Mouse (Mus musculus) neural tube, embryonic 15.5 days (tissue): ENCODE results near the gene Tmem135. TPM values are rescaled to one million over a fixed set of nuclear protein-coding genes. Genes with fewer than 3 reads are reported as not detected.
A peak's percentile ranks its signal among the peaks of the same experiment; 100 is the strongest.

Experiments used
- ATAC-seq: fragments of 200-750 bp; cut with Nextera tagmentation; 2 replicates; pipeline ENCODE4 v1.8.0; 2017; ENCODE audit warnings: mild to moderate bottlenecking, moderate TSS enrichment, moderate library complexity; ENCODE audit not compliant: low FRiP score
- H3K27ac ChIP-seq: fragments of 300-500 bp; sonication (generic); replicated peaks from 2 replicates; pipeline ENCODE4 v1.5.1; 2015; ENCODE audit warnings: mild to moderate bottlenecking, inconsistent platforms
- H3K27me3 ChIP-seq: fragments of 300-500 bp; sonication (generic); replicated peaks from 2 replicates; pipeline ENCODE4 v1.6.1; 2015; ENCODE audit warnings: inconsistent platforms
- H3K36me3 ChIP-seq: fragments of 300-500 bp; sonication (generic); 2 replicates; pipeline ENCODE4 v1.6.1; 2015; ENCODE audit warnings: inconsistent platforms
- H3K4me1 ChIP-seq: fragments of 300-500 bp; sonication (generic); 2 replicates; pipeline ENCODE4 v1.6.1; 2015; ENCODE audit warnings: inconsistent platforms
- H3K4me2 ChIP-seq: fragments of 300-500 bp; sonication (generic); 2 replicates; pipeline ENCODE4 v1.6.1; 2015; ENCODE audit warnings: inconsistent platforms, mild to moderate bottlenecking, moderate library complexity
- H3K4me3 ChIP-seq: fragments of 300-500 bp; sonication (generic); replicated peaks from 2 replicates; pipeline ENCODE4 v1.5.1; 2015; ENCODE audit warnings: mild to moderate bottlenecking, inconsistent platforms
- H3K9ac ChIP-seq: fragments of 300-500 bp; sonication (generic); replicated peaks from 2 replicates; pipeline ENCODE4 v1.6.1; 2015; ENCODE audit warnings: mild to moderate bottlenecking, inconsistent platforms
- H3K9me3 ChIP-seq: fragments of 300-500 bp; sonication (generic); replicated peaks from 2 replicates; pipeline ENCODE4 v1.6.1; 2016; ENCODE audit warnings: inconsistent platforms
- WGBS: fragments of 180-500 bp; shearing (Covaris S2); methylation state at CpG from one replicate; pipeline ENCODE4 v1.1.7; 2015; ENCODE audit warnings: mixed read lengths; 5-methylcytosine and 5-hydroxymethylcytosine counted together
- polyA plus RNA-seq: library from polyadenylated mRNA; unstranded; fragments of >200 nt; fragmentation: Nextera tagmentation; extraction: Ambion mirVana; gene quantifications from 2 replicates; pipeline ENCODE4 v1.2.1, GENCODE M21; 2015

The Tmem135 gene
- polyA plus RNA-seq, 1 experiment from 2014 or later = 29.0 TPM

DNA sequence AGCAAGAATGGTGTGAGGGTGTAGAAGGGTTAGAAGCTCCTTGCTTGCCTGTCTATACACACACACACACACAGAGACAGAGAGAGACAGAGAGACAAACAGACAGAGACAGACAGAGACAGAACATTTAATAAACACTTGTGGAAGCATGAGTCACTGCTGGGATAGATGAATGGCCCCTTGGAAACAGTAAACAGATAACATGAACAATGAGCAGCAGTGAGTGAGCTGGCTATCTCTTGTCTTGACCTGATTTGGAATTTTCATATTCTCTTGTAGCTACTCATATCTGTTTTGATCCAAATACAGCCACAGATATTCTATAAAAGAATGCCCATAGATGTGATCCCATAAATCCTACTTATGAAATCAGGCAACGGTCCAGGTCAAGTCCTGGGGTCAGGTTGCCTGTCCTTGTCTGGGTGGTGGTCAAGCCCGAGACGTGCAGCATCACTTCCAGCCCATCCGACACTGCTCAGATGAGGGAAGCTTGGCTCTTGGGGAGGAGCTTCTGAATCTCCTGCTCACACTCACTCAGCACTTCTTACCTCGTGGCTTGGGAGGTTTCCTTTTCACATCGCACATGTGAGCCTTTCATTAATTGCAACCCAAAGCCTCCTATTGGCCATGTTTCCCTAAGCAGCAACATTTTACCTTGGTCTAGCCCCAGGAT lies 32.3 kb downstream of the Tmem135 start:
- ATAC-seq = no peak
- no peaks in the 10 kb centered on the region for H3K4me1 ChIP-seq
- no peak overlapping the region for H3K4me3 ChIP-seq
- H3K36me3 ChIP-seq = no peaks in the 10 kb centered on the region
- H3K9me3 ChIP-seq = no peaks in the 10 kb centered on the region
- H3K27me3 ChIP-seq = no peaks in the 10 kb centered on the region
- H3K4me2 ChIP-seq = no peak overlapping the region
- 78% methylated on average over 6 of the region's 6 CpGs for WGBS
- no peak overlapping the region for H3K9ac ChIP-seq
- no peak overlapping the region for H3K27ac ChIP-seq

DNA sequence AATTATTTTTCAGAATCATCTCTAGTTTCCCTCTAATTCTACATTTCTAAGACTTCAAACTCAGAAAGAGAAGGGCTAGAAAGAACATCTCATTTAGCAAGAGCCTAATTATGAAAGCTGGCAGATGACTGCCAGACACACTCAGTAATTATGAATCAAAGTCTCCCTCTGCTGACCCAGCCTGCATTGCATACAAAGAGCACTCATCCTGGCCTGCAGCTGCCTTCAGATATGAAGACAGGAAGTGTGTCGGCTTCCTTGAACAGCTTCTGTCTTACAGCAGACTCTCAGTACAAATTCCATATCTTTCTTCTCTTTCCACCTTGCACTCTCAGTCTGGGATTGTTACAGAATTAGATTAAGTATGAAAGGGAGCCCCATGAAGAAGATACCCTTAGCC lies 33.1 kb downstream of the Tmem135 start:
- Histone ChIP-seq H3K9me3 (no peaks in the 10 kb centered on the region), H3K36me3 (no peaks in the 10 kb centered on the region), H3K4me2 (no peak overlapping the region), H3K27me3 (no peaks in the 10 kb centered on the region), H3K27ac (no peak overlapping the region), H3K9ac (no peak overlapping the region), H3K4me3 (no peak overlapping the region), H3K4me1 (no peaks in the 10 kb centered on the region)
- WGBS = 67% methylated on average over 1 of the region's 1 CpGs
- no peak for ATAC-seq

GRCm38 (mm10) chr7:89370086-89370485 lies 33.9 kb downstream of the Tmem135 start:
- Histone ChIP-seq H3K4me3 (no peak overlapping the region), H3K9me3 (no peaks in the 10 kb centered on the region), H3K4me2 (no peak overlapping the region), H3K27ac (no peak overlapping the region), H3K27me3 (no peaks in the 10 kb centered on the region), H3K36me3 (no peaks in the 10 kb centered on the region), H3K9ac (no peak overlapping the region), H3K4me1 (no peaks in the 10 kb centered on the region; the same call in 1 of the 2 replicates)
- no peak for ATAC-seq
- 88% methylated on average over 1 of the region's 1 CpGs for WGBS

DNA sequence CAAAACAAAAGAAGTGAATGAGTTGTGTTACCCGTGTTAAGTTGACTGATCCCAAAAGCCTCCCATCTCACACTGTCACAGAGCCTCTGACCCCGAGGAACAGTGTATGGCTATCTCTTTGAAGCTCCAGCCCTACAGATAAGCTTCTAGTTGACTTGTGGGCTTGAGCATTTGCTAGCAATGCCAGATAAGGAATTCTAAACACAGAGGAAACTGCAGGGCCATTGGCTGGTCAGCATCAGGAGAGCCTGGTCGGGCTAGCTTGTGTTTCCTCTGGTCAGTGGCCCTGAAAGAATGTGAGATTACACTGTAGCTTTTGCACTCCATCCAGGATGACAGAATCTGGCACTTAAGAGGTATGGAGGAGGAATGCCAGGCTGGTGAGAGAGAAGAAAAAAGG lies 36.4 kb downstream of the Tmem135 start:
- H3K4me1 ChIP-seq = no peaks in the 10 kb centered on the region; the same call in 1 of the 2 replicates
- WGBS = 59% methylated on average over 3 of the region's 3 CpGs
- no peaks in the 10 kb centered on the region for H3K36me3 ChIP-seq
- H3K27ac ChIP-seq = no peak overlapping the region
- no peak for ATAC-seq
- no peaks in the 10 kb centered on the region for H3K9me3 ChIP-seq
- no peak overlapping the region for H3K4me3 ChIP-seq
- no peaks in the 10 kb centered on the region for H3K27me3 ChIP-seq
- H3K4me2 ChIP-seq = no peak overlapping the region
- no peak overlapping the region for H3K9ac ChIP-seq

DNA sequence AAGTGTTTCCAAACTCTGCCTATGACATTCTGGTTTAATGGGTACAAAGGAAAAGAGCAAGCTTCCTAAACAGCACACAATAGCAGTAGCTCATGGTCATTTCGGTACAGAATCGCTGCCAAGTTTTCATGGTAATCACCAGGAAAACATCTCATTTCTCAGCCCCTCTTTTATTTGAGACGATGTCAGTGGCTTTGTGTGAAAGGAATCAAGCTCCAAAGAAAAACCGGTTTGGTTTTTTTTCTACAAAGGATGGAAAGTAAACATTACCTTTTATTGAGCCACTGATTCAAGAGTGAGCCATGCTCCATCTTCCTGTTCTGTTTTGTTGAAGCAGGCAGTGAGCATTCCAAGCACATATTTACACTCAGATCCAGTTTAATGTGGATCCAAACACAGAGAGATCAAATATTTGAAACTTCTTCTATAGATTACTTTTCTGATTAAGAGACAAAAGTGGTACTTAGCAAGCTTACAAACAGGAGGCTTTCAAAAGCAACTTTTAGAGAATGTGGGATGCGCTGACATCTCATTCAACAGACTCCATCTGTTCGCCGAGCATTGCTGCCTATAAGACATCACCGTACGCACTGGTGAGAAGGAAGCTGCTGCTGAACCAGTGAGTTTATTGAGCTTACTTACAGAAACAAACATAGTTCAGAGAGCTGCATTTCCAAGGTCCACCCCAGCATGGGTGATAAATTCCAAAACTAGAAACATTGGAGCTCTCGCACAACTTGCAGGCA lies 38.7 kb downstream of the Tmem135 start:
- H3K27ac ChIP-seq = no peak overlapping the region
- H3K27me3 ChIP-seq = no peaks in the 10 kb centered on the region
- H3K36me3 ChIP-seq = no peaks in the 10 kb centered on the region
- H3K4me2 ChIP-seq = no peak overlapping the region
- no peak overlapping the region for H3K9ac ChIP-seq
- WGBS = 50% methylated on average over 10 of the region's 10 CpGs
- H3K4me1 ChIP-seq = no peaks in the 10 kb centered on the region; the same call in 1 of the 2 replicates
- H3K9me3 ChIP-seq = no peaks in the 10 kb centered on the region
- no peak overlapping the region for H3K4me3 ChIP-seq
- ATAC-seq = no peak

DNA sequence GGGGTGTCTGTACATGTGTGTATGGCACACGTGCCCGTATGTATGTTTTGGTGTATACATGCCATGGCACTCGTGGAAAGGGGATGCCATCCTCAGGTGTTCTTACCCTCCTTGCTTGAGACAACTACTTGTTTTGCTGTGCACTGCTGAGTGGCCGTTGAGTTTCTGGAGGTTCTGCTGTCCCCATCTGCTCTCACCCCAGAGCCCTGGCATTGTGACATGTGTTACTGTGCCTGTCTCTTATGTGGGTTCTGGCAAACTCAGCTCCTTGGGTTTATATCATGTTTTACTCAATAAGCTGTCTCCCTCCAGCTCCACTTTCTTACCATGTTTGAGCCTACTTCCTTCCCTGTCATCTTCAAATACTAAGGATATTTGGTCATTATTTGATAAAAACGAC lies 40.0 kb downstream of the Tmem135 start:
- Histone ChIP-seq H3K9me3 (no peaks in the 10 kb centered on the region), H3K4me2 (no peak overlapping the region), H3K4me3 (no peak overlapping the region), H3K27ac (no peak overlapping the region), H3K27me3 (no peaks in the 10 kb centered on the region), H3K4me1 (no peaks in the 10 kb centered on the region; the same call in 1 of the 2 replicates), H3K9ac (no peak overlapping the region), H3K36me3 (no peaks in the 10 kb centered on the region)
- no peak for ATAC-seq
- 86% methylated on average over 5 of the region's 5 CpGs for WGBS

DNA sequence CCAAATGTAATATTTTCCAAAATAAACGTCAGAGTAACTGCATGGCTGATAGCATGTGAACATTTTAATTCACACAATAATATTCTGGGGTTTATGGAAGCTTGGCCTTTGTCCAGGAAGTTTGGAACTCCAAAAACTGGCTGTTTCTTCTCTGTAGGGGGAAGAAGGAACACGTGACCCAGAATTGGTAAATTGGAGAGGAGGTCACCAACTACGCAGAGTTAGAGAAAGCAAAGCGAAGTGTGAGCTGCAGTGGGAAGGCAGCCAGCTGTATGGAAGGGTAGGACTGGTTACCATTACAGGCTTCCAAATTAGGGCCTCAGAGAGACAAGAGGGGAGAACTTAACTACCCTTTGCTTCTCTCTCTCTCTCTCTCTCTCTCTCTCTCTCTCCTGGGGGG lies 47.7 kb downstream of the Tmem135 start:
- Histone ChIP-seq H3K9me3 (no peaks in the 10 kb centered on the region), H3K4me1 (no peaks in the 10 kb centered on the region), H3K36me3 (no peaks in the 10 kb centered on the region), H3K4me3 (no peak overlapping the region), H3K9ac (no peak overlapping the region), H3K27me3 (no peaks in the 10 kb centered on the region), H3K4me2 (no peak overlapping the region), H3K27ac (no peak overlapping the region)
- 81% methylated on average over 4 of the region's 4 CpGs for WGBS
- no peak for ATAC-seq

DNA sequence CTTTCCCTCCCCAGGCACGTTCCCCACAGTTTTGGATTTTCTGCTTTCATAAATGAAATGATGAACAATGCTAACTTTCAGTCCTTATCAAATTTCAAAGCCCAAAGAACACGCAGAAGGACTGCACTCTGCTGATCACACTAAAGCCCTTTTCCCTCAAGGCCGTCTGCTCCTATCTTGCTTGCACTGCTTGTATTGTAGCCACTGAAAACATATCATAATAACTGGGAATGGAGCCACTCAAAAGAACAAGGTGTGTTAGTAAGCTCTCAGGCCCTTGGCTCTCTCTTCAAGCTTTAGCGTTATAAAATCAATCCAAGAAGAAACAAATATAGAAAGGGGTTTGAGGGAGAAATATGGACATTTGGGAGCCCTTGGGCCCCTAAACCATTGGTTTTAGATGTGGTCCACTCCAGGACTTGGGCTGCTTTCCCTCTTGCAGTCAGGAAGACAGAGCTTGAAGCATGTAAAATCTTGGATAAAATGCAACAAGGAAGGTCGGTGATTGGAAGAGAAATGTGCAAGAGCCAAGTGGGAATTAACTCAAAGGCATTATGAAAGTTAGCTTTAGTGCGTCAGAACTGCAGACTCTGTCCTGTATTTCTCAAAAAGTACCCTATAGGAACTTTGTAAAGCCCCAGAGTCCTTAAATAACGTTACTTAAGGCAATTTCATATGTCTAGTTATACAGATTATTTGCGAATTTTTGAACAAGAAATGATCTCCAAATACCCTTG lies 48.3 kb downstream of the Tmem135 start:
- no peak overlapping the region for H3K27ac ChIP-seq
- ATAC-seq = no peak
- no peak overlapping the region for H3K9ac ChIP-seq
- 81% methylated on average over 8 of the region's 8 CpGs for WGBS
- H3K4me2 ChIP-seq = no peak overlapping the region
- H3K36me3 ChIP-seq = no peaks in the 10 kb centered on the region
- no peaks in the 10 kb centered on the region for H3K27me3 ChIP-seq
- no peaks in the 10 kb centered on the region for H3K9me3 ChIP-seq
- no peaks in the 10 kb centered on the region for H3K4me1 ChIP-seq
- H3K4me3 ChIP-seq = no peak overlapping the region

GRCm38 (mm10) chr7:89342021-89342420 lies 62.0 kb downstream of the Tmem135 start:
- H3K4me2 ChIP-seq = no peak overlapping the region
- no peaks in the 10 kb centered on the region for H3K27me3 ChIP-seq
- no peaks in the 10 kb centered on the region for H3K36me3 ChIP-seq
- peaks cover 16% of the 10 kb centered on the region for H3K4me1 ChIP-seq
- no peak overlapping the region for H3K4me3 ChIP-seq
- no peak for ATAC-seq
- no peak overlapping the region for H3K27ac ChIP-seq
- no peak overlapping the region for H3K9ac ChIP-seq
- no peaks in the 10 kb centered on the region for H3K9me3 ChIP-seq

GRCm38 (mm10) chr7:89339808-89340207 lies 64.2 kb downstream of the Tmem135 start:
- H3K4me1 ChIP-seq = peaks cover 33% of the 10 kb centered on the region
- H3K27ac ChIP-seq = 0 out of 2 replicates have a peak overlapping the region, but pooled peaks have one; percentile 86

GRCm38 (mm10) chr7:89339142-89339435 lies 64.9 kb downstream of the Tmem135 start:
- Histone ChIP-seq H3K36me3 (no peaks in the 10 kb centered on the region), H3K27ac (peak overlapping the region; percentile 86), H3K27me3 (no peaks in the 10 kb centered on the region), H3K4me3 (peak overlapping the region; percentile 66), H3K9ac (peak overlapping the region; percentile 86), H3K4me2 (peak overlapping the region; percentile 65), H3K4me1 (peaks cover 33% of the 10 kb centered on the region), H3K9me3 (no peaks in the 10 kb centered on the region)
- ATAC-seq = peak; percentile 80

More at GRCm38 (mm10) chr7:89339808-89340207, 64.2 kb downstream of the Tmem135 start:
- Histone ChIP-seq H3K36me3 (no peaks in the 10 kb centered on the region), H3K4me2 (no peak overlapping the region), H3K9me3 (no peaks in the 10 kb centered on the region), H3K27me3 (no peaks in the 10 kb centered on the region), H3K9ac (0 out of 2 replicates have a peak overlapping the region, but pooled peaks have one; percentile 10), H3K4me3 (no peak overlapping the region)
- 83% methylated on average over 1 of the region's 1 CpGs for WGBS
- ATAC-seq = no peak
